Mouse (Mus musculus) midbrain, postnatal 0 days (tissue): ENCODE measurements around the gene Gm10840. TPM values are rescaled to one million over a fixed set of nuclear protein-coding genes. Genes with fewer than 3 reads are reported as not detected.

Experiments
- ATAC-seq: fragments of 200-750 bp; cut with Nextera tagmentation; 2 replicates; pipeline ENCODE4 v1.8.0; 2017; ENCODE audit warnings: moderate number of reproducible peaks, mild to moderate bottlenecking, moderate TSS enrichment, moderate library complexity; ENCODE audit not compliant: low FRiP score
- DNase-seq: peaks from one replicate; pipeline ENCODE4 v3.0.0-alpha.2; 2015; ENCODE audit warnings: low spot score
- H3K27ac ChIP-seq: fragments of 300-500 bp; sonication (generic); 2 replicates; pipeline ENCODE4 v1.5.1; 2014; ENCODE audit warnings: low read depth, mild to moderate bottlenecking, low read length, mixed read lengths
- H3K27me3 ChIP-seq: fragments of 300-500 bp; sonication (generic); 2 replicates; pipeline ENCODE4 v1.6.1; 2014; ENCODE audit warnings: low read length, control low read depth, mixed read lengths; ENCODE audit not compliant: insufficient read depth
- H3K36me3 ChIP-seq: fragments of 300-500 bp; sonication (generic); 2 replicates; pipeline ENCODE4 v1.6.1; 2014; ENCODE audit warnings: low read length, control low read depth, mixed read lengths; ENCODE audit not compliant: insufficient read depth
- H3K4me1 ChIP-seq: fragments of 300-500 bp; sonication (generic); 2 replicates; pipeline ENCODE4 v1.6.1; 2014; ENCODE audit warnings: mild to moderate bottlenecking, control low read depth, antibody characterized with exemption, low read length, mixed read lengths; ENCODE audit not compliant: insufficient read depth
- H3K4me2 ChIP-seq: fragments of 300-500 bp; sonication (generic); 2 replicates; pipeline ENCODE4 v1.6.1; 2014; ENCODE audit warnings: low read depth, mild to moderate bottlenecking, low read length, mixed read lengths; ENCODE audit not compliant: poor library complexity, severe bottlenecking
- H3K4me3 ChIP-seq: fragments of 300-500 bp; sonication (generic); 2 replicates; pipeline ENCODE4 v1.5.1; 2014; ENCODE audit warnings: low read depth, mild to moderate bottlenecking, low read length, moderate library complexity
- H3K9ac ChIP-seq: fragments of 300-500 bp; sonication (generic); replicated peaks from 2 replicates; pipeline ENCODE4 v1.6.1; 2014; ENCODE audit warnings: mild to moderate bottlenecking, low read length, moderate library complexity, mixed read lengths; ENCODE audit not compliant: poor library complexity, severe bottlenecking
- H3K9me3 ChIP-seq: fragments of 300-500 bp; sonication (generic); 2 replicates; pipeline ENCODE4 v1.6.1; 2016; ENCODE audit warnings: low read length, control low read depth
- CTCF ChIP-seq: IDR thresholded peaks from 2 replicates; pipeline ENCODE4 v1.5.1; 2016; ENCODE audit warnings: antibody characterized with exemption, mild to moderate bottlenecking
- WGBS: fragments of 180-500 bp; shearing (Covaris S2); extraction: QIAGEN DNeasy Blood & Tissue Kit; methylation state at CpG from one replicate; pipeline ENCODE4 v1.1.7; 2014; 5-methylcytosine and 5-hydroxymethylcytosine counted together
- polyA plus RNA-seq: library from polyadenylated mRNA; unstranded; fragments of >200 nt; fragmentation: Nextera tagmentation; extraction: Ambion mirVana; gene quantifications from 2 replicates; pipeline ENCODE4 v1.2.1, GENCODE M21; 2015
- total RNA-seq: library from RNA; depleted of rRNA; stranded (reverse); fragments of >200 nt; gene quantifications from 2 replicates; pipeline ENCODE4 v1.2.3, GENCODE M21; 2014; rRNA removed

The Gm10840 gene
- total and polyA plus RNA-seq, 2 experiments from 2014 or later, result not detected

DNA sequence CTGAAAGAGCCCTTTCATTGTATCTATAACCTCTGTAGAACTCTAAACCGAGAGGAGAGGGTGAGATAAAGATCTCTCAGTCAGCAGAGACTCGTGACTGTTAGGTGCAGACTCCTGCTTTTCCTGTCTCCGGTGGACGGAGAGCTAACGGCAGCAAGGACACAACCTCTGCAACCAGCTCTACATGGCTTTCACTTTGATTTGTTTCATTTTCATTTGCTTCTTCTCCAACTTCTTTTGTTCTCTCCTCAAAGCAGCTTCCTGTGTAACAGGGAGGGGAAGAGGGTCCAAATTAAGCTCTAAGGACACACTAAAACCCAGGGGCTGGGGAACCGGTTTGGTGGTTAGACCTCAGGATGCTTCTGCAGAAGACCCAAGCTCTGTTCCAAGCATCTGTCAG is 40.1 kb downstream of the Gm10840 start:
- no peaks in the 10 kb centered on the region for H3K9me3 ChIP-seq
- H3K36me3 ChIP-seq, result peaks cover 48% of the 10 kb centered on the region
- no peaks in the 10 kb centered on the region for H3K27me3 ChIP-seq
- no peak overlapping the region for H3K9ac ChIP-seq
- no peak for TF ChIP-seq CTCF
- DNase-seq, result no peak
- no peak overlapping the region for H3K27ac ChIP-seq
- no peak overlapping the region for H3K4me3 ChIP-seq
- ATAC-seq, result no peak
- WGBS, result 77% methylated on average over 6 of the region's 6 CpGs
- no peaks in the 10 kb centered on the region for H3K4me1 ChIP-seq
- H3K4me2 ChIP-seq, result no peak overlapping the region

DNA sequence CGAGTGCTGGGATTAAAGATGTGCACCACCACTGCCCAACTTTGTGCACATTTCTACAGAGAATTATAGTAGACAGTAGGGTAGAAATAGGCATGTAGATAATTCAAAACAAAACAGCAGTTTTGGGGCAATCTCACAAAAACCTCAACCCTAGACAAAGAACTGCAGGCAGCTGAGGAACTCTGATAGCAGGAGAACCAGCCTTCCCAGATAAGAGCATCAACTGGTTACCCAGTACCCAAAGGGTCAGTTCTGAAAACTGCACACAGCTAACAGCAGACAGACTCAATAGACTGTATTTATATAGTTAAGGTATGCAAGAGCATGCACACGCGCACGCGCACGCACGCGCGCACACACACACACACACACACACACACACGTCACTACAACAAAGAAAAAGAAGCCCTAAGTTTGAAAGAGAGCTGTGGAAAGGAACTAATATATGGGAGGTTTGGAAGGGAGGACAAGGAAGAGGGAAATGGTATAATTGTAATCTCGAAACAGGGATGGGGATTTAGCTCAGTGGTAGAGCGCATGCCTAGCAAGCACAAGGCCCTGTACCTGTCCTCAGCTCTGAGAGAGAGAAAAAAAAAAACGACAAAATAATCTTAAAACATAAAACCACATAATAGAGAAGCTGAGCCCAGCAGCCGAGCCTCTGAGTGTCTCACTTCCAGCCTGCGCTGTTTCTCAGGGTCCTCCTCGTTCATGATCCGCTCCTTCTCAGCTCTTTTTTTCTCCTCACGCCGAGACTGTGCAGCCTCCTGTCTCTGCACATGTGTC is 40.9 kb downstream of the Gm10840 start:
- 96% methylated on average over 19 of the region's 19 CpGs for WGBS
- Histone ChIP-seq H3K4me2 (no peak overlapping the region), H3K9me3 (no peaks in the 10 kb centered on the region), H3K4me1 (no peaks in the 10 kb centered on the region), H3K36me3 (peaks cover 50% of the 10 kb centered on the region), H3K27ac (no peak overlapping the region), H3K4me3 (no peak overlapping the region), H3K27me3 (no peaks in the 10 kb centered on the region), H3K9ac (no peak overlapping the region)
- ATAC-seq (no peak), DNase-seq (no peak)
- TF ChIP-seq CTCF, result no peak

DNA sequence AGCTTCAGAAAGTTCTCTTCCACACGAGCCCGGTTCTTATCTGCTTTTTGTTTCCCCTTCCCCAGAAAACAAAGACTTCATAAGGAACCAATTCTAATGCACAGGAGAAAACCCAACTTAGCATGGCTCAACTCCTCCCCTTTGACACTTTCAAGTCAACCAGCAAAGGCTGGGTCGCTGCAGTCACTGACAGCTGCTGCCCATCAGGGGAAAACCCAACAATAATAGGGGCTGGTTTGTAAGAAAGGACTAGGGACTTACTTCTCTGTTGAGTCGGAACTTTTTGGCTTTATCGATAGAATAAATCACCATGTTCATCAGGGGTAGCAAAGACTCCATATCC is 41.4 kb downstream of the Gm10840 start, which contains the start of gene Strada:
Strada (minus strand) TSS at position 46 of the 343 bp plus-strand sequence.
- no peak for ATAC-seq
- Histone ChIP-seq H3K36me3 (peaks cover 55% of the 10 kb centered on the region), H3K4me2 (no peak within 1 kb of the TSS), H3K9ac (no peak within 1 kb of the TSS), H3K4me3 (no peak within 1 kb of the TSS), H3K4me1 (no peaks in the 10 kb centered on the region), H3K27ac (no peak within 1 kb of the TSS), H3K9me3 (no peaks in the 10 kb centered on the region), H3K27me3 (no peaks in the 10 kb centered on the region)
- DNase-seq, result no peak
- 91% methylated on average over 5 of the region's 5 CpGs for WGBS
- no peak for TF ChIP-seq CTCF

Other genes with a start within 250 kb of the Gm10840 start
- 64.2 and 69.7 TPM in 2 replicates for gene Cyb561, start 207.5 kb upstream of the Gm10840 start, total RNA-seq
- 76.7 and 79.6 TPM in 2 replicates for gene Cyb561, start 207.5 kb upstream of the Gm10840 start, polyA plus RNA-seq
- gene Ace, start 192.9 kb upstream of the Gm10840 start, total RNA-seq, result 25.1 and 27.0 TPM in 2 replicates
- 10.0 and 10.1 TPM in 2 replicates for gene Ace, start 192.9 kb upstream of the Gm10840 start, polyA plus RNA-seq
- not detected in 2 replicates for gene Ace3, start 166.2 kb upstream of the Gm10840 start, total RNA-seq
- gene Ace3, start 166.2 kb upstream of the Gm10840 start, polyA plus RNA-seq, result 0.07 TPM in 1 of 2 replicates, not detected in the other
- gene Kcnh6, start 152.7 kb upstream of the Gm10840 start, total RNA-seq, result 3.1 TPM in 2 replicates
- gene Kcnh6, start 152.7 kb upstream of the Gm10840 start, polyA plus RNA-seq, result 2.8 and 3.1 TPM in 2 replicates
- 313 and 343 TPM in 2 replicates for gene Dcaf7, start 124.0 kb upstream of the Gm10840 start, total RNA-seq
- 166 and 170 TPM in 2 replicates for gene Dcaf7, start 124.0 kb upstream of the Gm10840 start, polyA plus RNA-seq
- 17.3 and 18.6 TPM in 2 replicates for gene Taco1, start 94.8 kb upstream of the Gm10840 start, total RNA-seq
- 5.1 and 5.8 TPM in 2 replicates for gene Taco1, start 94.8 kb upstream of the Gm10840 start, polyA plus RNA-seq
- 26.0 and 26.4 TPM in 2 replicates for gene Map3k3, start 76.2 kb upstream of the Gm10840 start, total RNA-seq
- 7.8 and 9.2 TPM in 2 replicates for gene Map3k3, start 76.2 kb upstream of the Gm10840 start, polyA plus RNA-seq
- 69.7 and 81.8 TPM in 2 replicates for gene Limd2, start within 50 bp of the Gm10840 start, total RNA-seq
- 122 and 141 TPM in 2 replicates for gene Limd2, start within 50 bp of the Gm10840 start, polyA plus RNA-seq
- gene Strada, start 41.3 kb downstream of the Gm10840 start, total RNA-seq, result 26.9 and 31.2 TPM in 2 replicates
- gene Strada, start 41.3 kb downstream of the Gm10840 start, polyA plus RNA-seq, result 21.2 and 22.7 TPM in 2 replicates
- gene Ccdc47, start 55.5 kb downstream of the Gm10840 start, total RNA-seq, result 31.7 and 37.0 TPM in 2 replicates
- 88.8 and 94.9 TPM in 2 replicates for gene Ccdc47, start 55.5 kb downstream of the Gm10840 start, polyA plus RNA-seq
- gene Ddx42, start 56.1 kb downstream of the Gm10840 start, total RNA-seq, result 39.7 and 61.7 TPM in 2 replicates
- gene Ddx42, start 56.1 kb downstream of the Gm10840 start, polyA plus RNA-seq, result 61.4 and 64.8 TPM in 2 replicates
- gene Ftsj3, start 95.2 kb downstream of the Gm10840 start, total RNA-seq, result 34.5 and 46.9 TPM in 2 replicates
- 27.5 and 27.9 TPM in 2 replicates for gene Ftsj3, start 95.2 kb downstream of the Gm10840 start, polyA plus RNA-seq
- 76.1 and 88.4 TPM in 2 replicates for gene Psmc5, start 95.3 kb downstream of the Gm10840 start, total RNA-seq
- 280 and 290 TPM in 2 replicates for gene Psmc5, start 95.3 kb downstream of the Gm10840 start, polyA plus RNA-seq
- 11.7 and 27.5 TPM in 2 replicates for gene Smarcd2, start 112.1 kb downstream of the Gm10840 start, total RNA-seq
- gene Smarcd2, start 112.1 kb downstream of the Gm10840 start, polyA plus RNA-seq, result 6.8 and 7.6 TPM in 2 replicates
- 0.22 and 0.24 TPM in 2 replicates for gene Tcam1, start 115.8 kb downstream of the Gm10840 start, total RNA-seq
- gene Tcam1, start 115.8 kb downstream of the Gm10840 start, polyA plus RNA-seq, result 0.10 and 0.20 TPM in 2 replicates
- 1.3 TPM in 1 of 2 replicates, not detected in the other for gene Gh, start 141.0 kb downstream of the Gm10840 start, total RNA-seq
- gene Gh, start 141.0 kb downstream of the Gm10840 start, polyA plus RNA-seq, result not detected in 2 replicates
- 0.38 and 1.9 TPM in 2 replicates for gene Cd79b, start 153.9 kb downstream of the Gm10840 start, total RNA-seq
- 1.1 and 1.2 TPM in 2 replicates for gene Cd79b, start 153.9 kb downstream of the Gm10840 start, polyA plus RNA-seq
- gene Scn4a, start 192.4 kb downstream of the Gm10840 start, total RNA-seq, result 0.05 TPM in 1 of 2 replicates, not detected in the other
- 0.02 TPM in 1 of 2 replicates, not detected in the other for gene Scn4a, start 192.4 kb downstream of the Gm10840 start, polyA plus RNA-seq
- gene Prr29, start 204.6 kb downstream of the Gm10840 start, total RNA-seq, result 0.33 and 1.6 TPM in 2 replicates
- gene Prr29, start 204.6 kb downstream of the Gm10840 start, polyA plus RNA-seq, result 0.38 TPM in 1 of 2 replicates, not detected in the other
- 11.9 and 15.5 TPM in 2 replicates for gene Icam2, start 227.2 kb downstream of the Gm10840 start, total RNA-seq
- gene Icam2, start 227.2 kb downstream of the Gm10840 start, polyA plus RNA-seq, result 7.4 and 8.7 TPM in 2 replicates